Mouse (Mus musculus): ENCODE measurements around the gene Psmb2.

The Psmb2 gene

DNA sequence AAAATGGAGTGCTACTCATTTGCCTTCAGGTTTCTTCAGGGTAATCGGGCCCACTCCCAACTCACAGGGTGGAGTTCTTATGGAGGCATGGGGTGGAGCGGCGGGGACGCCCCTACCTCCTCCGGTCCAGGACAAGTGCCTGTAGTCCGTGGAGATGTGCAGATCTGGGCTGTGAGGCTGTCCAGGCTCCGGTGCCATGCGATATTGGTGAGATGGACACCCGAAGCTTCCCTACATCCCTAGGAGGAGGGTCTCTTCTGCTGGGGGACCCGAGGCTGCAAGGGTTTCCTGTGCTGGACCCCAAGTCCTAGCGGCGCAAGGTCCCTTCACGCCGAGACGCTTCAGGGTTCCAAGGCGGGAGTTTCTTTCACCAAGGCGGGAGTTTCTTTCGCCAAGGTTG, 54.7 kb downstream of the Psmb2 start:
- DNase-seq (ENCODE audit: inconsistent ontology term), result no peak

DNA sequence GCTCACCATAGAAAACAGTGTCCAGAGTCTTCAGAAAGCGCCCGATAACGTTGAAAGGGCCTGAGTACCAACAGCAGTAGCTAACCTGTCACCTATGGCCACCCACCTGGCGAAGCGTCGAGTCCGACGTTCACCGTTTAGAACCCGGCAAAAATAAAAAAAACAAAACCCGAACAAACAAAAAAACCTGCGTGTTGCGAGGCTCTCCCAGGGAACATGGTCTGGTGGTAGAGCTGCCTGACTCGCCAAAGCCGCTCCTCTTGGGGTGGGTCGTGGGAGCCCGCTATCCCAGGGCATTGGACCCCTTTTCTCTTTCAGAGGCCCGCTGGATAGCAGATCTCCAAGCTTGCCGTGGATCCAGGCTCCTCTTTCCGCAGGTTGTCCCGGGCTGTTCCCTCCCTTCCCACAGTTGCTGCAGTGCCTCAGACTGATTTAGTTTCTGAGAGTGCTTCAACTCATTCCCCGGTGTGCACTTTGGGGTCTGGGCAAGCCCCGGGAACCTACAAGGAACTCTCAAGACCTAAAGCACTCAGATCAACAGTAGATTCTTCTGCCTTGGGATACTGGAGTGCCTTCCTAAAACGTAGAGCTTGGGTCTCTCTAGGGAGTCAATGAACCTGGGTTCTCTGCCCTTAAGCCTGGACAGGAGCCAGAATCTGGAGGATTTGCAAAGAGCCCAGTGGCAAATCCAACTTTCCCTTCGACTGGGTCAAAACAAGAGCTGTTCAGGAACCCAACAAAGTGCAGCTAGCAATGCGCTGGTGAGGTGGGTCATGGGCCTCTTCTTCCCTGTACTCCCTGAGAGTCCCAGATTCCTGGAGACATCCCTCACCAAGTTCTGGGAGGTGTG, 55.3 kb downstream of the Psmb2 start:
- no peak for DNase-seq (ENCODE audit: inconsistent ontology term)

DNA sequence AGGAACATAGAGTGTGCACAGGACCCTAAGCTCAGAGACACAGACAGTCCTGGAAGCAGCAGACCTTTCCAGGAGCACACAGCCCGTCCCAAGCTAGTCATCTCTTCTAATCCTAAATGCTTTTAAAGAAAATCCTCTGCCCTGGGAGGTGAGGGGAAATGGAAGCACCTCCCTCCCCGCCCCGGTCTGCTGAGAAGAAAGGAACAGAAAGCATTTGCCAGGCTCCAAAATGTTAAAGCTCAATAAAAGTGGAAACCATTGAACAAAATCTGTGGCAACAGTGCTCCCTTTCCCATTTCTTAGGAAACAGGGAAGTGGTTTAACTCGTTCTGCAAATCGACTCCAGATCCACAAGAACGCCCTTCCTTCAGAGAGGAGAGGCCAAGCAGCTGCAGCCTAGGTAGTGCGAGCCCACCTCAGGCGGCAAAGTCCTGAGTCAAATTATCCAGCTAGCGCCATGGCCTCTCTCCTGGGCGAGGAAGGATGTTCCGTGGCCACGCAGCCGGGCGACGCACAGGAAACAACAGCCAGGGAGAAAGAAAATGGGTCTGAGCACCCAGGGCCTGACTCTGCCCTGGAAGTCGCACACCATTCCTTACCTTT, 56.7 kb downstream of the Psmb2 start:
- no peak for DNase-seq (ENCODE audit: inconsistent ontology term)

DNA sequence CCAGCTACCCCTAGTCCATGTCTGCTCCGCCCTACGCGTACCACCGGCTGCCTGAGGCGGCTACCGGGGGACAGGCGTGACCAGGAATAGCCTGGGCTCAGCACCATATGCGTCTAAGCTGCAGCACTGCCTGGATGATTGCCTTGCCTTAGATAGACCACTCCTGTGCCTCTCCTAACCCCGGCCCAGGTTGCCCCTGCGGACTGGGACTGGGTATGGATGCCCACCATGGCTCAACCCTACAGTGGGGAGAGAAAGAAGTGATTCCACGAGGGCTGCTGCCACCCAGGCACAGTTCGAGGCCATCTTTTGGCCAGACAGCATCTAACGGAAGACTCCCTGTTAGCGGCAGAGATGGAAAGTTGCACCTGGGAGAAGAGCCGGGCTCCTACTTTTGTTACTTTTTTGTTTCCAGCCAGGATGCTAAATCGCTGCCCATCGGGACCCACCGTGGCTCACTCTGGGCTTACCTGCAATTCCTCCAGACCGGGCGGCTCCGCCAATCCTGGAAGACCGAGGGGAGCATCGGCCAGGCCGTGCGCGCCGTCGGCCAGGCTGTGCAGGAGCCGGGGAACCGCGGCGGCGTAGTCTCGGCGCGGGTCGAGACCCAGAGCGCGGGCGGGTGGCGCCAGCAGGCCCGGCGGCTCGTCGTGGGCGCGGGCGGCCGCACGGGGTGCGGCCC, 57.4 kb downstream of the Psmb2 start:
- DNase-seq (ENCODE audit: inconsistent ontology term), result no peak

DNA sequence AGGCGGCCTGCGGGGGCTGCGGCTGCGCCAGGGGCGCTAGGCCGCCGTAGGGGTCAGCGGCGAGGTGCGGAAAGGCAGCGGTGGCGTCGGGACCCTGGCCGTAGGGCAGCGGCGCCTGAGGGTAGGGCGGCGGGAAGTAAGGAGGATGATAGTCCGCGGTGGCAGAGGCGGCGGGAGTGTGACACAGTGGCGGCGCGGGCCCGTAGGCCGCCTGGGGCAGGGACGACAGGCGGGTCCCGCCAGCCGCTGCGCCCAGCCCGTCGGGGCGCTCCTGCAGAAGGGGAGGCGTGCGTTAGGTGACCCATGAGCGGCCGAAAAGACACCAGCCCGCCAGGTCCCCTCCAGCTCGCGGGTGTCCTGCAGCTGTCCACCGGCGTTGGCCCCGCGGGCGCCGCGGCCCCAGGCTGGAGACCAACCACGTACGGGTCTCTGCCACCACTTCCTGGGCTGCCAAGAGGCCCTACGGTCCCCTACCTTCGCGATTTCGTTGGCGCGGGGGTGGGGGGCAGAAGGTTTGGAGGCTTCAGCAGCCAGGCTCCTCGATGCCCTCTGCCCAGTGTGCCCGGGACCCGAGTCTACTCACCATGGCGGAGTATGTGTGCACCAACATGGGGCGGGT, 58.1 kb downstream of the Psmb2 start:
- no peak for DNase-seq (ENCODE audit: inconsistent ontology term)

DNA sequence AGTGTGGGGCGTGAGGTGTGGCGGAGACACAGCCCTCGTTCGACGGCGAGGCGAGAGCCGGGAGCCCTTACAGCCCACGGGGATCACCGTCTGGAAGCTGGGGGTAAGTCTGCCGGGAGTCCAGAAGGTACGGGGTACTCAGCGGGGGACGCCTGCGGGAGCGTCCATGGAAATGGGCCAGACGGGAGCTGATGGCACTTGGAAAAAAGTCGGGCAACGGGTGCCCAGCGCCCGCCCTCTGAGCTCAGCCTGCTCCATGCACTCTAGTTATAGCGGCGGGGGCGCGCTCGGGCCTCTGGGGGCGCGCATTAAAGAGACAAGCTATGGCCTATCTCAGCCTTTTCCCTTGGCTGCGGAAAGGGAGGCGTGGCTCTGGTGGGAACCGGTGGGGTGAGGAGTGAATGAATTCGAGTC, 58.6 kb downstream of the Psmb2 start, which contains the start of gene Tfap2e:
TSS of gene Tfap2e (minus strand) at position 240 of the 414 bp plus-strand sequence.
- peak; percentile 36 for DNase-seq (ENCODE audit: inconsistent ontology term)

DNA sequence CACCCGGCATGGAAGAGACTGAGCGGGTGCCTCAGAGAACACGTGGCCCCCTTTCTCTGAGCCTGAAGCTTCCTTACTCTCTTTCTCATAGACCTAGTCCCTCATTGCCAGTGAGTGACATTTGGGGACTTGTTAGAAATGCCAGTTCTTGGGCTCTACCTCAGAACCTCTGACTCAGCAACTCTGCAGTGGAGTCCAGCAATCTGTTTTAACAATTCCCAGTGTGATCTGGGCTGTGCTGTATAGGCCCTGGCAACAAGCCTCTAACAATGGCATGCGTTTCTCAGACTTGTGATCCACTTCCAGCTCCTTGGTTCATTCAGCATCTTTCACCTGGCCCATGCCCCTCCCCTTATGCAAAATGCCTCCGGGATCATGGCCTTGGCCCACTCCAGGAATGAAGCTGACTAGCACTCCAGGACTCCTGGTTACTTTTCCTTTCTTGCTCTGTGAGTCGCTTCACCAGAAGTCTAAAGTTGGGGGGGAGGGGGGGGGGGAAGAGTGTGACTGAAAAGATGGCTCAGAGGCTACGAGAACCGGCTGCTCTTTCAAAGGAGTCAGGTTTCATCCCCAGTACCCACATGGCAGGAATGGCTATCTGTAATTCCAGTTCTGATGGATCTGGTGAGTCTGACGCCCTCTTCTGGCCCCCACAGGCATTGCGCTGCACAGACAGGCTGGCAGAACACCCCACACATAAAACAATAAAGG, 62.7 kb downstream of the Psmb2 start:
- no peak for DNase-seq (ENCODE audit: inconsistent ontology term)

DNA sequence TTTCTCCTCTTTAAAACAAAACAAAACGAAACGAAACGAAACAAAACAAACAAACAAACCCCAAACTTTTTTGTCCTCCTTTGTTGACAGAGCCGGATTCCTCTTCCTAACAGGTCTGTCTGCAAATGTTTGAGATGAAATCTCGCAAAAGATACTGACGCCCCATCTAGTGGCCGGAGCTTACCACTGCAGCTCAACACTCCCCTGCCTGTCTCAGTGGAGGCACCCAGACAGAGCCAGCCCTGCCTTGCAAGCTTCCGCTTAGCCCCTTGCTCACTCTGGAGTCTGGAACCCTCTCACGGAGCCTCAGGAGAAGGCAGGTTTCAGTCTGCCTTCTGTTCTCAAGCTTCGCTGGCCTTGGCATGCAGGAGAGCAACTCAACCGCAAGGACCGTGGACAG, 64.0 kb downstream of the Psmb2 start:
- peak; percentile 64 for DNase-seq (ENCODE audit: inconsistent ontology term)

DNA sequence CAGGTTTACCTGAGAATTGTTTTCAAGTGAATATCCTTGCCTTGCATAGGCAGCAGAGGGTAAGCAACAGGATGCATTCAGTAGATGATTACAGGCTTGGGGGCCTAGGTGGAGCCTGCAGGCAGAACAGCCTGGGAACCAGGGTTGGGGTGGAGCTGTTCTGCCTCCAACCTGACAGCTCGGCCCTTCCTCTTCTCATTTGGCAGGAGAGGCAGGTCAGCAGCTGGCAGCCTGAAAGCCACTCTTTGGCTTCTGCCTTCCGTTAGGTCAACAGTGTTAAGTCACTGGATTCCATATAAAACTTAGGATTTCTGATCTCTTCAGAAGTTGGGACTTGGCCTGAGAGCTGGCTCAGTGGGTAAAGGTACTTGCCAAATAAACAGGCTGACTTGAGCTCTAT, 65.5 kb downstream of the Psmb2 start:
- DNase-seq (ENCODE audit: inconsistent ontology term), result no peak

DNA sequence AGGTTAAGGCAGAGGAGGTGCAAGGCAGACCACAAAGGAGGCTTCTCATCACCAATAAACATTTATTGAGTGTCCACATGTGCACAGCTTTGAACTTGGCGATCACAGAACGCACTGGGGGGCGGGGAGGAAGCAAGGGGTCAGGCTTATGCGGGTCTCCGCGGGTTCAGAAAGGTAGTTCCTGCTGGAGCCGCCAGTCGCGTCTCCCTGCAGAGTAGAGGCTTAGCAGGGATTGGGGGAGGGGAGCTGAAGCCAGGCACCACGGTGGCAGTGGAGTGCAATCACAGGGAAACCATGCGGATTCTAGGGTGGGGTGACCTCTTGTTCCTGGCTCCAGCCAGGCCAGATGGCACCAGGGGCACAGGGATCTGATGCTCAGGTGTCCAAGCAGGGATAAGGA, 66.3 kb downstream of the Psmb2 start:
- DNase-seq (ENCODE audit: inconsistent ontology term), result no peak

DNA sequence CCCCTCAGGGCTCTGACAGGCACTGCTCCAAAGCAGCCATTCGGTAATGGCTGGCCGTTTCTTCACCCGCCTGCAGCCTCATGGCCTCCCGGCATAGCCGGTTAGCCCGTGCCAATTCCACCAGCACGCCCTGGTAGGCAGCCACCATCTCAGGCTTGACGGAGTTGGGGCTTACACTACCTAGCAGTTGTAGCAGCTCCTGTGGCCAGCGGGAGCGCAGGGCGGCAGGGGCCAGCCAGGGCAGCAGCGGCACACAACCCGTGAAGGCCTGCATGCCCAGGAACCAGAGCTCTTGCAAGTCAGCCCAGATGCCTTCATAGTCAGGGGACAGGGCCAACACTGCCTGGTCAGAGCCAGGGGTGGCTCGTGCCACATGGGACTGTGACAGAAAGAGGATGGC, 67.4 kb downstream of the Psmb2 start:
- no peak for DNase-seq (ENCODE audit: inconsistent ontology term)

DNA sequence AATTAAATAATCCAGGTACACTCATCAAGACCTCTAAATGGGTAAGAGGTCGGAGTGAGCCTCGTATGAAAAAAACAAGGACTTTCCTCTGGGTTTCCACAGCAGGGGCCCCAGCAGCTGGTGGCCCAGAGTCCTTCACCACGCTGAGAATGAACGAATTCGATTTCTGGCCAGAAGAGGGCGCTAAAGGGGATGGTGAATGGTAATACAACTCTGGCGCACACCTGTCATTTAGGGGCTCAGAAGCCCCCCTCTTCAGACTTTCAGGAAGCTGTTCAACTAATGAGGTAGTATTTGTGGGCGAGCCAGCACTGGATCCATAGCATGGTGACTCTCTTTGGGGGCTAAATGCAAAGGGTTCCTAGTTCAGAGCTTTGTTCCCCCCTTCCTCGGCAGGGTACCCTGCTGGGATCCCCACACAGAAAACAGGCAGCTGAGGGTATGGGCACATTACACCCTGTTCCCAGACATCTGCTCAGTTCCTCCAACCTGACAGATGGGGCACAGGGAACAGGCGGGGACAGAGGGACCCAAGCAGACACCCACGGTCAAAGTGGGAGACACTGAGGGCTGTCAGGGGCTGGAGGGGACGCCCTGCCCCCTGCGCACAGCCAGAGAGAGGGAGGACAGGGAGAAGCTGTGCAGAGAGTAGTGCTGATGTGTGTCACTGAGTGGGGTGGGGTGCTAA, 68.2 kb downstream of the Psmb2 start:
- no peak for DNase-seq (ENCODE audit: inconsistent ontology term)

DNA sequence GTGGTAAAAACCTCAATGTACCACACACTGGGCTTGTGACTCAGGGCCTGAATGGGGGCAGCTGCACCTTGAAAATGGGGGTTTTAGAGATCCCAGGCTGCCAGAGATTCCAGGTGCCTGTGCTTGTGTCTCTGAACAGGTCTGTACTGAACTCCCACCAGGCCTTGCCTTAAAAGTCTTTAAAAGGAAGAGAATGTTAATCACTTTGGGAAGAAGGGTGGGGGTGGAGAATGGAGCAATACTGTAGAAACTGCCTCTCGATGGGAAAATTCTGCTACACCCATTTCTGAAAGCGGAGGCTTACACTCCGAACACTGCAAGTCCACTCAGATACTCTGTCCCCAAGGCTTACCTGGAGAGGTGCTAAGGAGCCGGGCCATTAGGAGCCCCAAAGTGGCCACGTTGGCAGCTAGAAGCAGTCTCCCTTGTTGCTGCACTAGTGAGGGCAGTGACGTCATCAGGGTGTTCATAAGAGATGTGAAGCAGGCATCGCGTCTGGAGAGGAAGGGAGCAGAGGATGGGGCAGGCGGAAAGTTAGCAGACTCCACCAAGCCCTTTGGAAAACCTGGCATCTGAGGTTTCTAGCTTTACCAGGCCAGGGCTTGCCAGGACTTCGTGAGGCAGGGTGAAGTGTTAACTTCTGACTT, 68.9 kb downstream of the Psmb2 start:
- no peak for DNase-seq (ENCODE audit: inconsistent ontology term)

DNA sequence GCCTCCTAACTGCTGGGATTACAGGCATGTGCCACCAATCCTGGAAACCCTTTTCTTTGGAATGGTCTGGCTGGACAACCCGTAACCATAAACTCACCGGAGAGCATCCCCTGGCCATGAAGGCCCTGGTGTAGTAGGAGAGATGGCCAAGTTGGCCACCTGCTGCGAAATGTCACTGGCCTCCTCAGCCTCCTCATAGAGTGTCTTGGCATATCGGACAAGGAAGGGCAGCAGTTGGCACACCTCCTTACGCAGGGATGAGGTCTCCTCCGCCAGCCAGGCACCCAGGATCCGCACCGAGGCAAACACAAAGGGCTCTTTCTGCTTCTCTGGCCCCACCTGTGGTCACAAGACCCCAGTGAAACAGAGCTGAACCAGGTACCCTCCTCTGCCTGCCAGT, 71.0 kb downstream of the Psmb2 start:
- DNase-seq (ENCODE audit: inconsistent ontology term), result no peak

DNA sequence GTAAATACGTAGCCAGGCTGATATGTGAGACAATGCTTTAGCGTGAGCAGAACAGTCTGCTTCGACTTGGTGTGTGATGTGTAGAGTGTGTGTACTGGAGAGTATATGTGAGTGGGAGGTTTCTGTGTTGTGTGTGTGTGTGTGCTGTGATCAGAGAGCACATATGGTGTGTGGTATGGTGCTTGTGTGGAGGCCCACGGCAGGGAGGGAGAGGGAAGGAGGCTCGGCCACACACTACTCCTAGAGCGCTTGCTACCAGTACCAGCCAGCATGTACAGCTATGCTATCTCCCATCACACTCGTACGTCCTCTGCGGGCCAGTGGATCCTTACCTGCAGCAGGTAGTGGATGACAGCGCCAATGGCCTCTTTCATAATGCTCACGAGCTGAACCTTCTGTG, 72.1 kb downstream of the Psmb2 start:
- no peak for DNase-seq (ENCODE audit: inconsistent ontology term)

DNA sequence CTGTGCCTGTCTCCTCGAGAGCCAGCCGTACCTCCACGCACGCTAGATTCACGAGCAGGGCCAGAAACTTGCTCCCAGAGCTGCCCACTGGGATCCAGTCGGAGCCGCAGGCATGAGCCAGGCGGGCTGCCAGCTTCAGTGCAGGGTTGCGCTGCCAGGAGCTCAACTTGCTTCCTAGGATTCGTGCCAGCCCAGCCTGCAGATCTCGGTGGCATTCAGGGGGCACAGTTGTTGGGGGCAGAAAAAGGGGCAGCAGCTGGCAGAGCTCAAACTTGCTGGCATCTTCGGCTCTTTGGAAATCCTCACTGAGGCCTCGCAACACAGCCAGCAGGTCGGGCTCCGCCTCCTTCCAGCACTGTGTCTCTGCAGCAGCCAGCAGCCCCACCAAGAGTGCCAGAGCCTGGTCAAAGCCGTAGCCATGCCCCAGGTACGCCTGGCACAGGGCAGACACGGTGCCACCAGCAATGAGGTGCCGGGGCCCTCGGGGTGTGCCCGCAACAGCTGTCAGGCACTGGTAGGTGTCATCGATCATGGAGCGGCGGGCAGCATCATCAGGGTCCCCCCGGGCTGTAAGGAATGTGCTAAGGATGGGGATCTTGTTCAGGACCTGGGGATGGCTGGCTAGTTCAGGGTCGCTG, 72.7 kb downstream of the Psmb2 start:
- peak; percentile 66 for DNase-seq (ENCODE audit: inconsistent ontology term)

DNA sequence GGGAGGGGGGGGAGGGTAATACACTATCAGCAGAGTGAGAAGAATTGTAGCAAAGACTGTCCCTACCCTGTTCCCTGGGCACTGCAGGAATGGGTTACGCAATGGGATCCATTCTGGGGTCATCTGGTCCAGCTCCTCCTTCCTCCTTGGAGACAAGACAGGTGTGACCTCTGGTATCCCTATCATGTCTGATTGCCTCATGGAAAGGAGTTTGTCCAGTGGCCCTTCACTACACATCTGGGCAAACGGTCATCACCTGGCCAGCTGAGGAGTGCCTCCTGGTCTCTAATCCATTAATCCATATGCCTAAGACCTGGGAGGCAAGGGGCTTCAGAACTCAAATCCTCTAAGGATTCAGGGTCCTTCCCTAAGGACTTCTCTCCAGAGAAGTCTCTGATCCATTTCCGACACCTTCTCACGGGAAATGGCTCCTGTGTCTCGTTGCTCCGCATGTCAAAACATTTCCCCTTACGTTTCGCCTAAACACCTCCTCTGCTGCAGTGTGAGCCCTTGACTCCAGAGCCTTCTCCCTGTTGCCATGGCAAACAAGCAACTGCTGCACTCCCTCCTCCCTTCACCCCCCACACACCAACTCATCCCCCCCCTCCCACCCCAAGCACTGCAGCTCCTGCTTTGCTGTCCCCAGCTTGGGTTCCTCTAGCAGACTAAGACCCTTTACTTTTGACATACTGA, 73.6 kb downstream of the Psmb2 start:
- DNase-seq (ENCODE audit: inconsistent ontology term), result no peak

DNA sequence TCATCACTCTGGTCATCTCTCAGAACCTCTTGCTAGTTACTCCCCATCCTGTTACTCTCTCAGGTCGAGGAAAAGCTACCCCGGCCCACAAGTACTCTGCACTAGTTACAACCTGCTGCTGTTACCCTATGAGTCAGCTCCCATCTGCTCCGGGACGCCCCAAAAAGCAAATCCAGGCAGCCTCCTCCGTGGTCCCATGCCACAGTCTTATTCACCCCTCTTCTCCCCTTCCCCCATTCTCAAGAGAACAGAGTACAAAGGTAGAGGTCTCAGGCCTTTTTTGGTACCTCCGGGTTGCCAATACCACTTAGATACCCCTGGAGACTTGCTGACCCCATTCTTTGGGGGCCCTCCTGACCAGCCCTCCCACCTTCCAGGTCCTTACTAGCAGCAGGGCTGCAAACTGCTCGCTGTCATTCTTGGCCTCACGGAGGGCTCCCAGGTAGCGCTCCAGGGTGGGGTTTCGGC, 74.2 kb downstream of the Psmb2 start:
- no peak for DNase-seq (ENCODE audit: inconsistent ontology term)

DNA sequence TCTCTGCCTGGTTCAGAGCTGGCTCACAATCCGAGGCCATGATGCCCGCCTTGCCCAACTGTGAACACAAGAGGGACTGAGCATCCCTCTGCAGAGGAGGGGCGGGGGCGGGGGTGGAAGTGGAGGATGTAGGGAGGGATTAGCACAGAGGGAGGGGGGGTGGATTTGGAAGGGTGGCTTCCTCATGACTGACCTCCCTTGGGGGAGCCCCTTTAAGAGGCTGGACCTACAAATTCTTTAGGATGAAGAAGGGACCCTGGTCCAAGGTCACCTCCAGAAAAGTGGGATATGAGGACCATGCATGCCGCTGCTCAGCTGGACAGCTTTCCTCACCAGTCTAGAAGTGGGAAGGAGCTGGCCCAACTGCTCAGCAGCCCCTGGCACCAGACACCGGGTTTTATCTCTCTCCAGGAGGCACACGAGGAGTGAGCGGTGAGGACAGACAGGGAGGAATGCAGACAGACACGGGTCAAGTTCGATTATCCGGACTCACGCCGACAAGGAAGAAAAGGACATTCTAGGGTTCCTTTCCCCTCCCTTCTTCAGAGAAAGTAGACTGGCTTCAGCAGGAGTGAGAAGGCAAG, 74.7 kb downstream of the Psmb2 start:
- peak; percentile 52 for DNase-seq (ENCODE audit: inconsistent ontology term)
